ENCODE assay signal across 11 mouse cellular contexts in genomic region chr11:75054878-75055214, GRCm38 (mm10).
DNase-seq lines count a peak whose midpoint lies in the region; ATAC-seq and TF ChIP-seq lines count a peak whose summit lies in the region.
"Had no signal": no experiment of that assay in that cellular context is flagged by ENCODE, and none has a peak within 500 bp of the region (broad histone marks: within the 10 kb centered on the region; RNA-seq: fewer than 3 reads in every experiment).

No protein-coding gene starts in this region.

- H3K27ac ChIP-seq in gastrocnemius, adult 2 months, result peak overlapping the region; percentile 86
- H3K27ac ChIP-seq in kidney, postnatal 0 days, result peak overlapping the region; percentile 86
- peak overlapping the region; percentile 92 for H3K27ac ChIP-seq in intestine, embryonic 15.5 days
- H3K27ac ChIP-seq in small intestine, adult 2 months (ENCODE audit: insufficient read depth, low read depth, low read length), result peak overlapping the region; percentile 41; the same call in 1 of the 2 replicates

- no peak for ATAC-seq in kidney, postnatal 0 days (replicated peaks; ENCODE audit: low FRiP score, low read depth)
- no peak for ATAC-seq in intestine, embryonic 15.5 days

- no peaks in the 10 kb centered on the region for H3K36me3 ChIP-seq in kidney, postnatal 0 days (ENCODE audit: insufficient read depth, low read length)
- H3K36me3 ChIP-seq in intestine, embryonic 15.5 days, result no peaks in the 10 kb centered on the region
- H3K36me3 ChIP-seq in small intestine, adult 2 months (ENCODE audit: control insufficient read depth, insufficient read depth, low read length), result peaks cover 9% of the 10 kb centered on the region

- H3K4me2 ChIP-seq in kidney, postnatal 0 days (ENCODE audit: low read length), result no peak overlapping the region
- H3K4me2 ChIP-seq in intestine, embryonic 15.5 days (replicated peaks), result no peak overlapping the region
- H3K4me2 ChIP-seq: hindbrain, embryonic 15.5 days had no signal

- WGBS in kidney, postnatal 0 days, result 61% methylated on average over 3 of the region's 3 CpGs
- 58% methylated on average over 3 of the region's 3 CpGs for WGBS in intestine, embryonic 15.5 days
- 77% methylated on average over 3 of the region's 3 CpGs for WGBS in small intestine, adult 2 months

- no peaks in the 10 kb centered on the region for H3K9me3 ChIP-seq in kidney, postnatal 0 days (replicated peaks; ENCODE audit: low read length)
- no peaks in the 10 kb centered on the region for H3K9me3 ChIP-seq in intestine, embryonic 15.5 days
- H3K9me3 ChIP-seq: G1E; hindbrain, embryonic 15.5 days had no signal

- no peaks in the 10 kb centered on the region for H3K27me3 ChIP-seq in kidney, postnatal 0 days (ENCODE audit: insufficient read depth, low read length)
- no peaks in the 10 kb centered on the region for H3K27me3 ChIP-seq in intestine, embryonic 15.5 days (replicated peaks)
- H3K27me3 ChIP-seq in small intestine, adult 2 months (ENCODE audit: control insufficient read depth, insufficient read depth, low read length), result no peaks in the 10 kb centered on the region
- H3K27me3 ChIP-seq: hindbrain, embryonic 15.5 days had no signal

- TF ChIP-seq CTCF in gastrocnemius, adult 2 months (IDR thresholded peaks at IDR 0.05), result no peak
- no peak for TF ChIP-seq CTCF in kidney, postnatal 0 days (IDR thresholded peaks at IDR 0.05; ENCODE audit: low read depth)
- no peak for TF ChIP-seq CTCF in small intestine, adult 2 months (IDR thresholded peaks at IDR 0.05; ENCODE audit: extremely low read depth, insufficient read length, insufficient replicate concordance, low read depth, low read length)

- no peak for DNase-seq in gastrocnemius, adult 2 months
- no peak for DNase-seq in gastrocnemius, adult 18-20 months (ENCODE audit: low spot score)
- no peak for DNase-seq in kidney, postnatal 0 days (ENCODE audit: low spot score)
- DNase-seq in kidney, postnatal 10 days, result no peak
- no peak for DNase-seq in adrenal gland, postnatal 14 days
- DNase-seq in thymus, postnatal 14 days, result no peak
- DNase-seq: midbrain, embryonic 14.5 days had no signal

- no peak overlapping the region for H3K9ac ChIP-seq in kidney, postnatal 0 days (ENCODE audit: low read depth, low read length)
- no peak overlapping the region for H3K9ac ChIP-seq in intestine, embryonic 15.5 days
- H3K9ac ChIP-seq: hindbrain, embryonic 15.5 days had no signal

- H3K4me1 ChIP-seq in kidney, postnatal 0 days (replicated peaks; ENCODE audit: insufficient read depth, low read length), result peaks cover 35% of the 10 kb centered on the region
- H3K4me1 ChIP-seq in intestine, embryonic 15.5 days (replicated peaks), result peaks cover 25% of the 10 kb centered on the region
- peaks cover 9% of the 10 kb centered on the region; the same call in 1 of the 2 replicates for H3K4me1 ChIP-seq in small intestine, adult 2 months (ENCODE audit: control insufficient read depth, insufficient read depth, insufficient read length, low read length)

- intact Hi-C loops in gastrocnemius, adult 2 months (cut with DNase I), result no loop called here

- H3K4me3 ChIP-seq in gastrocnemius, adult 2 months, result no peak overlapping the region
- H3K4me3 ChIP-seq in kidney, postnatal 0 days (replicated peaks; ENCODE audit: low read depth, low read length), result no peak overlapping the region
- no peak overlapping the region for H3K4me3 ChIP-seq in intestine, embryonic 15.5 days (replicated peaks)
- no peak overlapping the region for H3K4me3 ChIP-seq in small intestine, adult 2 months (ENCODE audit: low read depth, low read length)
- H3K4me3 ChIP-seq: hindbrain, embryonic 15.5 days had no signal

- no peak for TF ChIP-seq POLR2A in small intestine, adult 2 months (IDR thresholded peaks at IDR 0.05; ENCODE audit: low read depth, low read length)

Comparison
In these comparisons a context has a peak if more than half of its experiments do, and no peak if none do; other contexts are left out.
1. H3K27ac ChIP-seq: peak in every context shown above with its lines; median percentile 92 in intestine, embryonic 15.5 days; 86 in gastrocnemius, adult 2 months; 86 in kidney, postnatal 0 days; 41 in small intestine, adult 2 months.